Mouse (Mus musculus) heart, adult 10 weeks (tissue): Measurements from ENCODE around the gene Hes6. TPM values are rescaled to one million over a fixed set of nuclear protein-coding genes. Genes with fewer than 3 reads are reported as not detected.

Source experiments
- polyA plus RNA-seq: library from polyadenylated mRNA; stranded (reverse); fragments of 350-450 nt; fragmentation: Illumina TruSeq; extraction: RNeasy Lipid Tissue Mini Kit (QIAGEN cat#74804); gene quantifications from one replicate; pipeline ENCODE4 v1.2.3, GENCODE M21; 2014; ENCODE audit warnings: low read depth, low replicate concordance

Hes6 gene
- 20.9 TPM for polyA plus RNA-seq

DNA sequence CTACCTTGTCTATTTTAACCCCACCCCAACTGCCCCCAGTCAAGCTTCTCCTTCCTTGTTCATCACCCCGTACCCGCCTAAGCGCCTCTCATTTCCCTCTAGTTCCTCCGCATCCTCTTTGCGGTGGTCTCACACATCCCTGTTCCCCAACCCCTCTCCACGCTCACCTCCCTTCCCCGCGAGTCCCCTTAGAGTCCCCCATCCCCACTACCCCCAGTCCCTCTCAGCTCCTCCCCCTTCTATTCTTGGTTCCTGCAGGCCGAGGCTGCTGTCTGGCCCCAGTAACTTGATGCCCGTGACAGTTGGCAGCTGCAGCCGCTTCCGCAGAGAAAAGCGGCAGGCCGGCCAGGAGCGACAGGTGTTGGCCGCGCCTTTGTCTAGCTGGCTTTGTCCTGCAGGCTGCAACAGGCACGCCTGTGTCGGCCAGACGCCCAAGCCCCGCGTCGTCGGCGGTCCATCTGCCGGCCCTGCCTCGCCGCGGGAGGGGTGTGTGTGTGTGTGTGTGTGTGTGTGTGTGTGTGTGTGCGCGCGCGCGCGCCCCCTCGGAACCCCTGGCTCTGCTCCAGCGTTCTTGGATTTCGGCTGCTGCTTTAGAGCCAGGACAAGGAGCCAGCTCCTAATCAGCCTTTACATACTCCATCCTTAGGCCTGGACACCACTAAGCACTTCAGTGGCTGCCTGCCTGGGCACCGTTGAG, at the start of gene Hes6:
Gene Hes6, minus strand, starts transcription at position 141 of the 697 bp plus-strand sequence.

DNA sequence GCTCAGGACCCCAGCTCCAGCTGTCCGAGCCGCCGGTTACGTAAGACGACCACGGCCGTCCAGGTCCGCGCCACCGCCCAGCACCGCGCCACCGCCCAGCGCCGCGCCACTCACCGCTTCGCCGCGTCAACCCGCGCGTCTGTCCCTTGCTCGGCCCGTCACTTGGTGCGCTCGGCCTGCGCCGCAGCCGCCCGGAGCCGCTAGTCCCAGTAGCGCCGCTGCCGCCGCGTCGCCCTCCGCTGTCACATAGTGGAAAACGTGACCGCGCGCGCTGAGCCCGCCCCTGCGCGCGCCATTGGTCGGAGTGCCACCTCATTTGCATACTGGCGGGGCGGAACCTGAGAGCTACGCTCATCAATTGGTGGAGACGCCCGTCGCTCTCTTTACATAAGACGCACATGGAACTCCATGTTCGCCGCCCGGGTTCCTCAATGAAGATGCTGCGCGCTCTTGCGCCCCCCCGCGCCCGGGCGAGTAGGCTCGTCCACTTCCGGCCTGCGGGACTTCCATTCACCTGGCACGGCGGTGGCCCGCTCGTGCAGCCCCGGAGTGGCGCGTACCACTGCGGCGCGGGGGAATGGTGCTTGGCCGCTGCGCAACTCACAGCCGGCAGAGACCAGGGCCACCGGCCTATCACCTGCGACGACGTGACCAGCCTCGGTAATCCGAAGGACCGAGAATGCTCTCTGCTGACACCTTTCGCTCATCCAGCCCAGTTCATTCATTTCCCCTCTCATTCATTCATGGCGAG, 45.4 kb upstream of the Hes6 start, which contains the start of gene Per2:
Gene Per2, minus strand, starts transcription at position 266 of the 751 bp plus-strand sequence.

DNA sequence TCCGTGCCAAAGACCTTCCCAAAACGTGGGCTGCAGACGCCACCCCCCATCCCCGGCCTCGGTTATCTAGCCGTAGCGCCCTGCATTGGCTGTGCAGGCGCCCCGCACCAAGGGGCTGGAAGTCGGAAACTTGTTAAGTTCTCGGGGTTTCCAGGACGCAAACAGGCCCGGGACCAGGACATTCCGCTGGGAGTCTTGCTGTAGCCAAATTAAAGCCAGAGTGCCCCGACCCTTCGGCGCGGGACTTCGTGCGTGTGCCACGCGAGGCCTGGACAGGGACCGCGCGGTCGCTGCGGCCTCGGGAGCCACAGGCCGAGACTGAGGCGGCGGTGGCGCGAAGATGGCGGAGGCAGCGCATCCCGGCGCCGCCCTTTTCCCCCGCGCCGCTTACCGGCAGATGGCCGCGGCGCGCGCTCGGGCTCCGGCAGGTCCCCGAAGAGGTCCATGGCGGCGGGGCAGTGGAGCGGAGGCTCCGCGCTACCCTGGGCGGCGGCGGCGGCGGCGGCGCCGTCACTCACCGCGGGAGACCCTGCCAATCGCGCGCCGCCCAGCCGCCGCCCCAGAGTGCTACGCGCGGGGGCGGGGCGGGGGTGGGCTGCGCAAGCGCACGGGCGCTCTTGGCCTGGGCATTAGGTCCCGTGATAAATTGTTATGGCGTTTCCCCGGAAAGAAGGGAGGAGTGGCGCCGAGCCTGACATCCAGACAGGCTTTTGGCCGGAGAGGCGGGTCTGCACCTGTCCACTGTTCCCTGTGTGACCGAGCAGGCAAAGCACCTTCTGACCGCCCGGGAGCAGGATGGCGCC, 15.4 kb downstream of the Hes6 start, which contains the start of gene Ilkap:
Gene Ilkap, minus strand, starts transcription at position 556 of the 803 bp plus-strand sequence.

GRCm38 (mm10) chr1:91366215-91367108, 47.4 kb downstream of the Hes6 start, which contains the start of gene Erfe:
Gene Erfe (plus strand): TSS chr1:91366430.

Other genes with a start within 250 kb of the Hes6 start
- 10.2 TPM for gene Ramp1, start 234.2 kb downstream of the Hes6 start, polyA plus RNA-seq
- 48.3 TPM for gene Ube2f, start 163.7 kb downstream of the Hes6 start, polyA plus RNA-seq
- gene Scly, start 115.7 kb downstream of the Hes6 start, polyA plus RNA-seq: 15.4 TPM
- gene Espnl, start 92.0 kb downstream of the Hes6 start, polyA plus RNA-seq: not detected
- 45.7 TPM for gene Klhl30, start 63.0 kb downstream of the Hes6 start, polyA plus RNA-seq
- gene Erfe, start 47.6 kb downstream of the Hes6 start, polyA plus RNA-seq: not detected
- 66.3 TPM for gene Ilkap, start 15.2 kb downstream of the Hes6 start, polyA plus RNA-seq
- 3.0 TPM for gene Per2, start 45.3 kb upstream of the Hes6 start, polyA plus RNA-seq
- 7.3 TPM for gene Traf3ip1, start 80.6 kb upstream of the Hes6 start, polyA plus RNA-seq
- 12.3 TPM for gene Asb1, start 126.5 kb upstream of the Hes6 start, polyA plus RNA-seq